ENCODE assay signal across 10 mouse cellular contexts in the genomic region with DNA sequence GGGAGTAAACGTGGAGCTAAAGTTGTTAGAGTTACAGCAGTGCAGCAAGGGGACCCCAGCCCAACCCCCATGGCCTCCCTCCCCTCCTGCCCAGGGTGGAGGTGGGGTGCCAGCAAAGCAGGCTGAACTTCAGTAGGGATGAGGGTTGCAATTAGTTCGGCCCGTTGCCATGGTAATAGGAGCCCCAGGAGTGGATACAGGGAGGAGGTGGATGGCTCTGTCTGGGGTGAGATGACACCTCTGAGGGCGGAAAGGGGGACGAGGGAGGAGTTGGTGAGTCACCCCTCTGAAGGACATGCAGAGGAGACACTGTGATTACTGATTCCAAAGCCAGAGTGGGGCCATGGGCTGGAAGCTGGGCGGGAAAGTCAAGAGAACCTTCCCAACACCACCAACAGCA. TPM values are rescaled to one million over a fixed set of nuclear protein-coding genes. Genes with fewer than 3 reads are reported as not detected.
DNase-seq lines count a peak whose midpoint lies in the region; ATAC-seq and TF ChIP-seq lines count a peak whose summit lies in the region.
"Had no signal": no experiment of that assay in that cellular context is flagged by ENCODE, and none has a peak within 500 bp of the region (broad histone marks: within the 10 kb centered on the region; RNA-seq: fewer than 3 reads in every experiment).

No protein-coding gene starts in this region.

- H3K79me2 ChIP-seq in liver, adult 2 months (ENCODE audit: control insufficient read depth, insufficient read depth, low read length), result no peaks in the 10 kb centered on the region

- H3K27me3 ChIP-seq in liver, adult 2 months (ENCODE audit: control insufficient read depth, insufficient read depth, low read length), result no peaks in the 10 kb centered on the region
- H3K27me3 ChIP-seq in hindbrain, embryonic 16.5 days (replicated peaks; ENCODE audit: control insufficient read depth, insufficient read depth, low read length), result no peaks in the 10 kb centered on the region
- no peaks in the 10 kb centered on the region for H3K27me3 ChIP-seq in neural tube, embryonic 14.5 days (ENCODE audit: control insufficient read depth, insufficient read depth, low read length)

- peaks cover 7% of the 10 kb centered on the region; the same call in 1 of the 2 replicates for H3K4me1 ChIP-seq in liver, adult 2 months (ENCODE audit: control insufficient read depth, insufficient read depth, low read length)
- H3K4me1 ChIP-seq in hindbrain, embryonic 16.5 days (ENCODE audit: control insufficient read depth, insufficient read depth, low read depth, low read length), result peaks cover 16% of the 10 kb centered on the region
- H3K4me1 ChIP-seq in neural tube, embryonic 14.5 days (ENCODE audit: control insufficient read depth, insufficient read depth, low read length), result peaks cover 13% of the 10 kb centered on the region

- TF ChIP-seq POLR2A in liver, adult 2 months (IDR thresholded peaks at IDR 0.05; ENCODE audit: extremely low read depth, insufficient read depth, low read length), result no peak

- TF ChIP-seq CTCF in liver, adult 2 months (IDR thresholded peaks at IDR 0.05; ENCODE audit: low read depth, low read length), result no peak

- H3K9ac ChIP-seq in liver, adult 2 months (ENCODE audit: low read depth, low read length), result no peak overlapping the region
- no peak overlapping the region for H3K9ac ChIP-seq in hindbrain, embryonic 16.5 days (ENCODE audit: low read depth, low read length)
- no peak overlapping the region for H3K9ac ChIP-seq in neural tube, embryonic 14.5 days (replicated peaks; ENCODE audit: low read depth, low read length)

- H3K27ac ChIP-seq in liver, adult 2 months (replicated peaks; ENCODE audit: insufficient read depth, low read depth, low read length), result no peak overlapping the region
- no peak overlapping the region for H3K27ac ChIP-seq in hindbrain, embryonic 16.5 days (ENCODE audit: low read depth, low read length)
- no peak overlapping the region for H3K27ac ChIP-seq in neural tube, embryonic 14.5 days (ENCODE audit: low read depth, low read length)

- H3K4me3 ChIP-seq in liver, adult 2 months (ENCODE audit: insufficient read depth, low read depth, low read length), result peak overlapping the region; percentile 69; the same call in 1 of the 2 replicates
- no peak overlapping the region for H3K4me3 ChIP-seq in hindbrain, embryonic 16.5 days (ENCODE audit: low read length)
- H3K4me3 ChIP-seq in neural tube, embryonic 14.5 days (ENCODE audit: low read depth, low read length), result no peak overlapping the region; the same call in 1 of the 2 replicates

- DNase-seq in liver, adult 2 months (ENCODE audit: extremely low read depth, low read depth, low spot score), result no peak
- DNase-seq in liver, result no peak
- peak; percentile 24 for DNase-seq in embryo, embryonic 10.5 days (ENCODE audit: low spot score)
- DNase-seq in cerebellum, adult 18-20 months, result no peak
- DNase-seq in cerebellum, adult 11 months, result no peak
- no peak for DNase-seq in gastrocnemius, postnatal 4 days (ENCODE audit: low spot score in 2 of 2)

- WGBS in liver, adult 2 months, result 54% methylated on average over 6 of the region's 6 CpGs
- WGBS in hindbrain, embryonic 16.5 days, result 19% methylated on average over 6 of the region's 6 CpGs
- WGBS in neural tube, embryonic 14.5 days, result 27% methylated on average over 6 of the region's 6 CpGs

- peak overlapping the region; percentile 51 for H3K4me2 ChIP-seq in hindbrain, embryonic 16.5 days (ENCODE audit: low read length)
- H3K4me2 ChIP-seq in neural tube, embryonic 14.5 days (ENCODE audit: low read depth, low read length), result peak overlapping the region; percentile 39; the same call in 1 of the 2 replicates

- ATAC-seq in hindbrain, embryonic 16.5 days, result 0 out of 2 replicates have a peak, but pooled peaks have one; percentile 24
- peak; percentile 29; the same call in 1 of the 2 replicates for ATAC-seq in neural tube, embryonic 14.5 days (ENCODE audit: low read depth)

- H3K9me3 ChIP-seq in hindbrain, embryonic 16.5 days (ENCODE audit: control insufficient read depth, low read length), result no peaks in the 10 kb centered on the region
- H3K9me3 ChIP-seq in neural tube, embryonic 14.5 days (ENCODE audit: control insufficient read depth, low read length), result no peaks in the 10 kb centered on the region

- H3K36me3 ChIP-seq in liver, adult 2 months (ENCODE audit: control insufficient read depth, insufficient read depth, low read length), result no peaks in the 10 kb centered on the region
- peaks cover 24% of the 10 kb centered on the region for H3K36me3 ChIP-seq in hindbrain, embryonic 16.5 days (ENCODE audit: control insufficient read depth, insufficient read depth, low read length)
- peaks cover 46% of the 10 kb centered on the region for H3K36me3 ChIP-seq in neural tube, embryonic 14.5 days (ENCODE audit: control insufficient read depth, insufficient read depth, low read length)

RNA-seq across cellular contexts. Expression of a gene that starts 26.1 kb away (rescaled TPM):
- 2.2 and 4.6 TPM in 2 replicates for total RNA-seq in liver, adult 2 months (2014; rRNA removed)
- polyA plus RNA-seq in liver, adult 2 months (2012; rRNA removed), result 2.6 and 5.9 TPM in 2 replicates
- polyA plus RNA-seq in hindbrain, embryonic 16.5 days (2015; fragmentation: Nextera tagmentation; extraction: Ambion mirVana), result 37.4 and 44.2 TPM in 2 replicates
- polyA plus RNA-seq in neural tube, embryonic 14.5 days (2014; fragmentation: Nextera tagmentation; extraction: Ambion mirVana), result 38.8 and 45.5 TPM in 2 replicates
- total RNA-seq in gastrocnemius, postnatal 4 days (2021), result 100 to 1,000 TPM; 104 to 123 TPM

RNA-seq across cellular contexts. Expression of a gene that starts 35.9 kb away (rescaled TPM):
- 0.34 and 0.37 TPM in 2 replicates for total RNA-seq in liver, adult 2 months (2014; rRNA removed)
- 0.15 and 0.17 TPM in 2 replicates for polyA plus RNA-seq in liver, adult 2 months (2012; rRNA removed)
- polyA plus RNA-seq in hindbrain, embryonic 16.5 days (2015; fragmentation: Nextera tagmentation; extraction: Ambion mirVana), result not detected in 2 replicates
- not detected in 2 replicates for polyA plus RNA-seq in neural tube, embryonic 14.5 days (2014; fragmentation: Nextera tagmentation; extraction: Ambion mirVana)
- total RNA-seq in gastrocnemius, postnatal 4 days (2021), result not detected
- total RNA-seq: heart, postnatal 36 days had no signal
- polyA plus RNA-seq: spleen, adult 2 months had no signal

RNA-seq across cellular contexts. Expression of a gene that starts 58.7 kb away (rescaled TPM):
- 94.1 and 98.6 TPM in 2 replicates for total RNA-seq in liver, adult 2 months (2014; rRNA removed)
- polyA plus RNA-seq in liver, adult 2 months (2012; rRNA removed), result 32.0 and 33.1 TPM in 2 replicates
- polyA plus RNA-seq in hindbrain, embryonic 16.5 days (2015; fragmentation: Nextera tagmentation; extraction: Ambion mirVana), result 130 and 145 TPM in 2 replicates
- polyA plus RNA-seq in neural tube, embryonic 14.5 days (2014; fragmentation: Nextera tagmentation; extraction: Ambion mirVana), result 153 and 177 TPM in 2 replicates
- 100 to 1,000 TPM; 124 to 142 TPM for total RNA-seq in gastrocnemius, postnatal 4 days (2021)

RNA-seq across cellular contexts. Expression of a gene that starts 58.8 kb away (rescaled TPM):
- total RNA-seq in liver, adult 2 months (2014; rRNA removed), result 27.5 and 33.2 TPM in 2 replicates
- 24.3 and 33.5 TPM in 2 replicates for polyA plus RNA-seq in liver, adult 2 months (2012; rRNA removed)
- 152 and 160 TPM in 2 replicates for polyA plus RNA-seq in hindbrain, embryonic 16.5 days (2015; fragmentation: Nextera tagmentation; extraction: Ambion mirVana)
- polyA plus RNA-seq in neural tube, embryonic 14.5 days (2014; fragmentation: Nextera tagmentation; extraction: Ambion mirVana), result 160 and 170 TPM in 2 replicates
- total RNA-seq in gastrocnemius, postnatal 4 days (2021), result 10 to 100 TPM; 65.9 to 69.5 TPM
